Mouse (Mus musculus) forebrain, embryonic 15.5 days (tissue): ENCODE measurements around the gene Fap. TPM values are rescaled to one million over a fixed set of nuclear protein-coding genes. Genes with fewer than 3 reads are reported as not detected.

Experiments used
- ATAC-seq: fragments of 200-750 bp; cut with Nextera tagmentation; replicated peaks from 2 replicates; pipeline ENCODE4 v1.8.0; 2017; ENCODE audit warnings: mild to moderate bottlenecking, moderate TSS enrichment, moderate library complexity
- H3K27ac ChIP-seq: fragments of 300-500 bp; sonication (generic); replicated peaks from 2 replicates; pipeline ENCODE4 v1.5.1; 2015; ENCODE audit warnings: mild to moderate bottlenecking, inconsistent platforms
- H3K27me3 ChIP-seq: fragments of 300-500 bp; sonication (generic); 2 replicates; pipeline ENCODE4 v1.6.1; 2015; ENCODE audit warnings: inconsistent platforms
- H3K36me3 ChIP-seq: fragments of 300-500 bp; sonication (generic); 2 replicates; pipeline ENCODE4 v1.6.1; 2015; ENCODE audit warnings: mild to moderate bottlenecking, inconsistent platforms
- H3K4me1 ChIP-seq: fragments of 300-500 bp; sonication (generic); 2 replicates; pipeline ENCODE4 v1.6.1; 2015; ENCODE audit warnings: inconsistent platforms
- H3K4me2 ChIP-seq: fragments of 300-500 bp; sonication (generic); replicated peaks from 2 replicates; pipeline ENCODE4 v1.6.1; 2015; ENCODE audit warnings: mild to moderate bottlenecking, inconsistent platforms
- H3K4me3 ChIP-seq: fragments of 300-500 bp; sonication (generic); 2 replicates; pipeline ENCODE4 v1.5.1; 2015; ENCODE audit warnings: mild to moderate bottlenecking, inconsistent platforms
- H3K9ac ChIP-seq: fragments of 300-500 bp; sonication (generic); replicated peaks from 2 replicates; pipeline ENCODE4 v1.6.1; 2015; ENCODE audit warnings: mild to moderate bottlenecking, inconsistent platforms
- H3K9me3 ChIP-seq: fragments of 300-500 bp; sonication (generic); 2 replicates; pipeline ENCODE4 v1.6.1; 2016; ENCODE audit warnings: inconsistent platforms
- WGBS: fragments of 180-500 bp; shearing (Covaris S2); methylation state at CpG from one replicate; pipeline ENCODE4 v1.1.7; 2015; ENCODE audit warnings: mixed read lengths; 5-methylcytosine and 5-hydroxymethylcytosine counted together
- polyA plus RNA-seq: library from polyadenylated mRNA; unstranded; fragments of >200 nt; fragmentation: Nextera tagmentation; extraction: Ambion mirVana; gene quantifications from 2 replicates; pipeline ENCODE4 v1.2.1, GENCODE M21; 2015

Gene Fap
- polyA plus RNA-seq = 0.74 and 0.84 TPM in 2 replicates

- H3K4me2 ChIP-seq = no peak within 1 kb of the TSS
- H3K36me3 ChIP-seq = no peaks in the 10 kb centered on the region
- 93% methylated on average over 12 of the region's 12 CpGs for WGBS
- no peaks in the 10 kb centered on the region for H3K9me3 ChIP-seq
- H3K9ac ChIP-seq = no peak within 1 kb of the TSS
- H3K4me1 ChIP-seq = no peaks in the 10 kb centered on the region
- no peaks in the 10 kb centered on the region for H3K27me3 ChIP-seq
- H3K27ac ChIP-seq = no peak within 1 kb of the TSS
- no peak for ATAC-seq
- H3K4me3 ChIP-seq = no peak within 1 kb of the TSS
Observed at GRCm38 (mm10) chr2:62573753-62574159, at the start of gene Fap. Fap (minus strand) TSS chr2:62574075.

GRCm38 (mm10) chr2:62623024-62623441, 49.2 kb upstream of the Fap start:
- Histone ChIP-seq H3K4me3 (no peak overlapping the region), H3K4me2 (no peak overlapping the region), H3K9me3 (no peaks in the 10 kb centered on the region), H3K27me3 (no peaks in the 10 kb centered on the region), H3K9ac (no peak overlapping the region), H3K4me1 (peaks cover 10% of the 10 kb centered on the region; the same call in 1 of the 2 replicates), H3K36me3 (no peaks in the 10 kb centered on the region), H3K27ac (no peak overlapping the region)
- ATAC-seq = no peak
- 42% methylated on average over 8 of the region's 8 CpGs for WGBS

- Histone ChIP-seq H3K4me3 (no peak overlapping the region), H3K4me1 (peaks cover 10% of the 10 kb centered on the region; the same call in 1 of the 2 replicates), H3K9me3 (no peaks in the 10 kb centered on the region), H3K4me2 (no peak overlapping the region), H3K27ac (no peak overlapping the region), H3K9ac (no peak overlapping the region), H3K27me3 (no peaks in the 10 kb centered on the region), H3K36me3 (no peaks in the 10 kb centered on the region)
- WGBS = 66% methylated on average over 2 of the region's 2 CpGs
- ATAC-seq = no peak
Observed at GRCm38 (mm10) chr2:62619679-62620078, 45.8 kb upstream of the Fap start.

- H3K36me3 ChIP-seq = no peaks in the 10 kb centered on the region
- H3K4me1 ChIP-seq = peaks cover 10% of the 10 kb centered on the region; the same call in 1 of the 2 replicates
- ATAC-seq = no peak
- H3K9ac ChIP-seq = no peak overlapping the region
- WGBS = 91% methylated on average over 7 of the region's 7 CpGs
- no peak overlapping the region for H3K4me2 ChIP-seq
- H3K9me3 ChIP-seq = no peaks in the 10 kb centered on the region
- no peaks in the 10 kb centered on the region for H3K27me3 ChIP-seq
- H3K4me3 ChIP-seq = no peak overlapping the region
- H3K27ac ChIP-seq = no peak overlapping the region
Observed at GRCm38 (mm10) chr2:62618934-62619341, 45.1 kb upstream of the Fap start.

GRCm38 (mm10) chr2:62613133-62613532, 39.3 kb upstream of the Fap start:
- 77% methylated on average over 4 of the region's 4 CpGs for WGBS

GRCm38 (mm10) chr2:62606205-62606604, 32.3 kb upstream of the Fap start:
- ATAC-seq = no peak
- no peak overlapping the region for H3K4me2 ChIP-seq
- 0 out of 2 replicates have a peak, but pooled peaks cover 4% of the 10 kb centered on the region for H3K4me1 ChIP-seq

More at GRCm38 (mm10) chr2:62613133-62613532, 39.3 kb upstream of the Fap start:
- peak; percentile 38; the same call in 1 of the 2 replicates for ATAC-seq
- no peaks in the 10 kb centered on the region for H3K27me3 ChIP-seq
- no peaks in the 10 kb centered on the region for H3K9me3 ChIP-seq
- no peak overlapping the region for H3K4me3 ChIP-seq
- 0 out of 2 replicates have a peak, but pooled peaks cover 4% of the 10 kb centered on the region for H3K4me1 ChIP-seq
- H3K4me2 ChIP-seq = no peak overlapping the region
- no peak overlapping the region for H3K27ac ChIP-seq
- H3K9ac ChIP-seq = no peak overlapping the region
- H3K36me3 ChIP-seq = no peaks in the 10 kb centered on the region

GRCm38 (mm10) chr2:62603530-62603929, 29.7 kb upstream of the Fap start:
- Histone ChIP-seq H3K4me1 (0 out of 2 replicates have a peak, but pooled peaks cover 4% of the 10 kb centered on the region), H3K4me2 (no peak overlapping the region), H3K36me3 (no peaks in the 10 kb centered on the region), H3K4me3 (no peak overlapping the region), H3K27me3 (no peaks in the 10 kb centered on the region), H3K9ac (no peak overlapping the region), H3K9me3 (no peaks in the 10 kb centered on the region), H3K27ac (no peak overlapping the region)
- ATAC-seq = peak; percentile 43; the same call in 1 of the 2 replicates
- 60% methylated on average over 5 of the region's 5 CpGs for WGBS

More at GRCm38 (mm10) chr2:62606205-62606604, 32.3 kb upstream of the Fap start:
- Histone ChIP-seq H3K36me3 (no peaks in the 10 kb centered on the region), H3K9ac (no peak overlapping the region), H3K27ac (no peak overlapping the region), H3K4me3 (no peak overlapping the region), H3K27me3 (no peaks in the 10 kb centered on the region), H3K9me3 (no peaks in the 10 kb centered on the region)
- 96% methylated on average over 16 of the region's 16 CpGs for WGBS

GRCm38 (mm10) chr2:62596586-62596985, 22.7 kb upstream of the Fap start:
- no peaks in the 10 kb centered on the region for H3K27me3 ChIP-seq
- no peak overlapping the region for H3K27ac ChIP-seq
- no peak overlapping the region for H3K9ac ChIP-seq
- H3K4me1 ChIP-seq = no peaks in the 10 kb centered on the region
- 93% methylated on average over 5 of the region's 5 CpGs for WGBS
- H3K9me3 ChIP-seq = no peaks in the 10 kb centered on the region
- no peak for ATAC-seq
- no peak overlapping the region for H3K4me3 ChIP-seq
- H3K36me3 ChIP-seq = no peaks in the 10 kb centered on the region
- no peak overlapping the region for H3K4me2 ChIP-seq

- no peaks in the 10 kb centered on the region for H3K4me1 ChIP-seq
- H3K9me3 ChIP-seq = no peaks in the 10 kb centered on the region
- no peak for ATAC-seq
- no peak overlapping the region for H3K4me2 ChIP-seq
- 58% methylated on average over 2 of the region's 2 CpGs for WGBS
- no peak overlapping the region for H3K4me3 ChIP-seq
- H3K27me3 ChIP-seq = no peaks in the 10 kb centered on the region
- no peak overlapping the region for H3K9ac ChIP-seq
- no peak overlapping the region for H3K27ac ChIP-seq
- H3K36me3 ChIP-seq = no peaks in the 10 kb centered on the region
Observed at GRCm38 (mm10) chr2:62594491-62594890, 20.6 kb upstream of the Fap start.

GRCm38 (mm10) chr2:62591555-62591954, 17.7 kb upstream of the Fap start:
- H3K27me3 ChIP-seq = no peaks in the 10 kb centered on the region

GRCm38 (mm10) chr2:62589333-62589732, 15.5 kb upstream of the Fap start:
- Histone ChIP-seq H3K27ac (no peak overlapping the region), H3K9ac (no peak overlapping the region), H3K4me2 (no peak overlapping the region), H3K4me3 (no peak overlapping the region), H3K9me3 (no peaks in the 10 kb centered on the region), H3K4me1 (no peaks in the 10 kb centered on the region), H3K36me3 (no peaks in the 10 kb centered on the region), H3K27me3 (no peaks in the 10 kb centered on the region)
- ATAC-seq = no peak
- 91% methylated on average over 4 of the region's 4 CpGs for WGBS

More at GRCm38 (mm10) chr2:62591555-62591954, 17.7 kb upstream of the Fap start:
- Histone ChIP-seq H3K4me3 (no peak overlapping the region), H3K36me3 (no peaks in the 10 kb centered on the region), H3K27ac (no peak overlapping the region), H3K4me1 (no peaks in the 10 kb centered on the region), H3K4me2 (no peak overlapping the region), H3K9me3 (no peaks in the 10 kb centered on the region), H3K9ac (no peak overlapping the region)
- 82% methylated on average over 3 of the region's 3 CpGs for WGBS
- ATAC-seq = no peak

GRCm38 (mm10) chr2:62585769-62586168, 11.9 kb upstream of the Fap start:
- Histone ChIP-seq H3K36me3 (no peaks in the 10 kb centered on the region), H3K27me3 (no peaks in the 10 kb centered on the region), H3K9ac (no peak overlapping the region), H3K27ac (no peak overlapping the region), H3K4me2 (no peak overlapping the region), H3K9me3 (no peaks in the 10 kb centered on the region), H3K4me3 (no peak overlapping the region), H3K4me1 (no peaks in the 10 kb centered on the region)
- 87% methylated on average over 5 of the region's 5 CpGs for WGBS
- ATAC-seq = no peak

GRCm38 (mm10) chr2:62574962-62575361, 1.1 kb upstream of the Fap start:
- Histone ChIP-seq H3K4me3 (no peak overlapping the region), H3K4me2 (no peak overlapping the region), H3K27ac (no peak overlapping the region), H3K4me1 (no peaks in the 10 kb centered on the region), H3K36me3 (no peaks in the 10 kb centered on the region), H3K9me3 (no peaks in the 10 kb centered on the region), H3K27me3 (no peaks in the 10 kb centered on the region), H3K9ac (no peak overlapping the region)
- ATAC-seq = no peak
- 76% methylated on average over 3 of the region's 3 CpGs for WGBS
